Mouse (Mus musculus) kidney, adult 10 weeks (tissue): Measurements from ENCODE around the gene Tll1. TPM values are rescaled to one million over a fixed set of nuclear protein-coding genes. Genes with fewer than 3 reads are reported as not detected.

Experiments
- polyA plus RNA-seq: library from polyadenylated mRNA; stranded (reverse); fragments of 350-450 nt; fragmentation: Illumina TruSeq; extraction: RNeasy Lipid Tissue Mini Kit (QIAGEN cat#74804); gene quantifications from one replicate; pipeline ENCODE4 v1.2.3, GENCODE M21; 2014; ENCODE audit warnings: low read depth, low replicate concordance

Gene Tll1
- 2.0 TPM for polyA plus RNA-seq

GRCm38 (mm10) chr8:64206024-64206385 lies at the start of gene Tll1:
TSS of gene Tll1 (minus strand) at chr8:64206271.

